Mouse (Mus musculus) heart, postnatal 4 days (tissue): ENCODE measurements around the gene Pdk2. TPM values are rescaled to one million over a fixed set of nuclear protein-coding genes. Genes with fewer than 3 reads are reported as not detected.

ENCODE experiments used
- DNase-seq: peaks from one replicate; pipeline ENCODE4 v3.0.0; 2021
- total RNA-seq, 2 experiments: library from RNA; stranded (reverse); gene quantifications; 2 replicates each; pipeline ENCODE4 v1.2.3; 2021

The Pdk2 gene
- total RNA-seq, 2 experiments from 2014 or later, result 178 to 200 TPM

GRCm38 (mm10) chr11:94986435-94986834, 54.7 kb downstream of the Pdk2 start:
- no peak for DNase-seq

GRCm38 (mm10) chr11:94985822-94986221, 55.3 kb downstream of the Pdk2 start:
- no peak for DNase-seq

GRCm38 (mm10) chr11:94985140-94985539, 56.0 kb downstream of the Pdk2 start:
- DNase-seq, result no peak

GRCm38 (mm10) chr11:94979462-94980179, 61.5 kb downstream of the Pdk2 start:
- no peak for DNase-seq

GRCm38 (mm10) chr11:94978947-94979346, 62.2 kb downstream of the Pdk2 start:
- peak; percentile 98 for DNase-seq

GRCm38 (mm10) chr11:94978178-94978915, 62.8 kb downstream of the Pdk2 start:
- no peak for DNase-seq

Other genes with a start within 250 kb of the Pdk2 start
- 100 to 1,000 TPM; 861 to 965 TPM for gene Col1a1, start 105.1 kb downstream of the Pdk2 start, total RNA-seq
- not detected for gene Hils1, start 73.8 kb downstream of the Pdk2 start, total RNA-seq
- gene Sgca, start 65.0 kb downstream of the Pdk2 start, total RNA-seq, result 10 to 100 TPM; 67.0 to 89.1 TPM
- 10 to 100 TPM; 45.3 to 46.3 TPM for gene Ppp1r9b, start 50.3 kb downstream of the Pdk2 start, total RNA-seq
- gene Samd14, start 31.5 kb downstream of the Pdk2 start, total RNA-seq, result 1 to 10 TPM; 9.1 to 9.5 TPM
- 10 to 100 TPM; 16.1 to 16.4 TPM for gene Itga3, start 35.4 kb upstream of the Pdk2 start, total RNA-seq
- gene Dlx3, start 78.8 kb upstream of the Pdk2 start, total RNA-seq, result not detected
- not detected for gene Dlx4, start 104.9 kb upstream of the Pdk2 start, total RNA-seq
- not detected for gene Tac4, start 220.2 kb upstream of the Pdk2 start, total RNA-seq